Mouse (Mus musculus) MEL (cell line): ENCODE measurements at regions not wholly inside any gene's neighbourhood (a gene's known extent, or its start where the extent isn't known, plus 50 kb on each side); places are given as distances from the start of the nearest gene placed in this dataset.

Source experiments
- CTCF ChIP-seq, 3 experiments: IDR thresholded peaks in 2 of 3; conservative IDR thresholded peaks in 1 of 3; 2 replicates each; pipeline ENCODE4 v1.5.1; 2011 to 2012; ENCODE audit warnings: low read length in 3 of 3, low read depth in 2 of 3, mild to moderate bottlenecking in 2 of 3, improper control_type of control experiment in 1 of 3, inconsistent platforms in 1 of 3, mixed read lengths in 1 of 3, moderate library complexity in 1 of 3; ENCODE audit not compliant: control insufficient read depth in 1 of 3, insufficient read depth in 1 of 3, poor library complexity in 1 of 3, severe bottlenecking in 1 of 3
- POLR2A ChIP-seq, 2 experiments: IDR thresholded peaks; 2 replicates each; pipeline ENCODE4 v1.6.1; 2011 to 2012; ENCODE audit warnings: low read length in 2 of 2, mild to moderate bottlenecking in 2 of 2, control low read depth in 1 of 2, improper control_type of control experiment in 1 of 2, low read depth in 1 of 2, moderate library complexity in 1 of 2; ENCODE audit not compliant: control insufficient read depth in 1 of 2, insufficient read depth in 1 of 2, poor library complexity in 1 of 2

DNA sequence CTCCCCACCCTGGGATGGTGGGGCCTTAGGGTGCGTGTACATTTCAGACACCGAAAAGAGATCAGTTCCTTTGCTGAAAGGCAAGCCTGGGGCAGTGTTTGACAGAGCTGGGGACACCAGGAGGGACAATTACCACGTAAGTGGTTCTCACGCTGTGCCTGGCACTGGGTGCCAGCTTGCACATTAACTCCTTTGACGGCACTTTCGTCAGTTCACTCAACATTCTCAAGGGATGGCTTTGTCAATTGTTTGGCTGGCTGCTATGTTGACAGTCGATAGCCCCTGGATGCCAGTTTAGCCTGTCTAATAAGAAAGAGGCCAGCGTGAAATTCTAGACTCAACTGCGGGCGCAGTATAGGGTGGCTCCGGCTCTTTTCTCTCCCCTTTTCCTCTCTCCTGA, 569.2 kb upstream of the Btbd3 start:
- TF ChIP-seq CTCF (IDR thresholded peaks at IDR 0.05 in 2 of 3, conservative IDR thresholded peaks at IDR 0.05 in 1 of 3; ENCODE audit: control insufficient read depth in 1 of 3, insufficient read depth in 1 of 3, low read depth in 2 of 3, low read length in 3 of 3, poor library complexity in 1 of 3, severe bottlenecking in 1 of 3), result no peak
- no peak for TF ChIP-seq POLR2A (IDR thresholded peaks at IDR 0.05; ENCODE audit: control insufficient read depth in 1 of 2, insufficient read depth in 1 of 2, low read depth in 1 of 2, low read length in 2 of 2, poor library complexity in 1 of 2)
